Mouse (Mus musculus): ENCODE data around the gene Inppl1. TPM values are rescaled to one million over a fixed set of nuclear protein-coding genes. Genes with fewer than 3 reads are reported as not detected.

Gene Inppl1
- 1 to 10 TPM; 1.5 to 2.6 TPM for polyA plus RNA-seq (2017; shearing (Covaris generic))

DNA sequence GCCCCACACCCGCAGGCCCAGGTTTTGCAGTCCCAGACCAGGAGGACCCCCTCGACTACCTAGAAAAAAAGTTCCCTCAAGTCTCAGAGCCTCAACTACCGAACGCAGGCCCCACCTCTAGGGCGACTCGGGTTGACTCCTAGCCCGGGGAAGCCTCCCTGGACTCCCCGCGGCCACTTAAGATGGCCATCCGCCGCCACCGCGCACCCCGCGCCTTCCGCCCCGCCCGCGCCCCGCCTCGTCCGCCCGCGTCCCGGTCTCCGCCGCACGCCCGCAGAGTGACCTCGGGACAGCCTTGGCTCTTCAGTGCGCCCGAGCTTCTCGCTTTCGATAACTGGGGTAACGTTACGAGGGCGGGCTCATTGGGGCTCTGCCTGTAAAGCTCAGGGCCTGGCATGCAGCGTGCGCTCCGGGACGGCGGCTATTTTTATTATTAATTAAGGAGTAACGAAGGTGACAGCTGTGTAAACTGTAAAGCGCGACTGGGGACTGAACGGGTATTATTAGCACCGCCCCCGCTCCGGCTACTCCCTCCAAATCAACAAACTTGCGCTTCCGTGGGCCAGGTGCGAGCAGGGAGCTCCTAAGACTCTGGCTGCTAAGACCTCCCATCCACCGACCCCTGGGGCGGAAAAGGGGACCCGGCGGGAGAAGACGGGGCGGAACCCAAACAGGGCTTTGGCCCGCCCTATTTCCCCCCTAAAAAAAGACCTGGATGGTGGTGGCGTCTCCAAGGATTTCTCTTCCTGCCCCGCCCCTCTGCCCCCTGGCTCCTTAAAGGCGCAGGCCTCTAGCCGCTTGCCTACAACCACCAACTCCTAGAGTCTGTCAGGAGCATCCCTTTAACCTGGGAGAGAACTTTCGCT is at the start of gene Inppl1:
Inppl1 (minus strand) TSS at position 624 of the 866 bp plus-strand sequence.
- peak; percentile 41 for ATAC-seq

DNA sequence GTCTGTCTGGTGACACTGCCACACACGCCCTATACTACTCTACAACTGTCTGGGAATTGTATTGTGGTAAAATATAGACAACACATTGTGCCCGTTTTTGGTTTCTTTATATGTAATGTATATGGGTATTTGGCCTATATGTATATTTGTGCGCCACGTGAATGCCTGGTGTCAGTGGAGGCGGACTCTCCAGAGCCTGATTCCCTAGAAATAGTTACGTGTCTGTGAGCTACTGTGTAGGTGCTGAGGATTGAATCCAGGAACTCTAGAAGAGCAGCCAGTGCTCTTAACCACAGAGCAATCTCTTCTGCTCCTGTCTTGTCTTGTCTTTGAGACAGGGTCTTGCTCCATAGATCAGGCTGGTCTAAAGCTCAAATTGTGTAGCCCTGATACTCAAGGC is 48.2 kb upstream of the Inppl1 start:
- no peak for ATAC-seq

DNA sequence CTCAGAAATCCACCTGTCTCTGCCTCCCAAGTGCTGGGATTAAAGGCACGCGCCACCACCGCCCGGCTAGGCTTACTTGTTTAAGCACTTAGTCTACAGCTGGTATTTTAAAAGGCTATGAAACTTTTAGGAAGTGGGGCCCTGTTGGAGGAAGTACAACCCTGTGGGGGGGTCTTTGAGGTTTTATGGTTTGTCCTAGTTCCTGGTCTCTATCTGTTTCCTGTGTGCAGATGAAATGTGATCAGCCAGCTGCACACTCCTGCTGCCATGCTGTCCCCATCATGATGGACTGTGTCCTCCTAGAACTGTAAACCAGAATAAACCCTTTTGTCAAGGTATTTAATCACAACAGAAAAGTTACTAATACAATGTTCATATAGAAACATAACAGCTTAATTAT is 46.1 kb upstream of the Inppl1 start:
- no peak for ATAC-seq

DNA sequence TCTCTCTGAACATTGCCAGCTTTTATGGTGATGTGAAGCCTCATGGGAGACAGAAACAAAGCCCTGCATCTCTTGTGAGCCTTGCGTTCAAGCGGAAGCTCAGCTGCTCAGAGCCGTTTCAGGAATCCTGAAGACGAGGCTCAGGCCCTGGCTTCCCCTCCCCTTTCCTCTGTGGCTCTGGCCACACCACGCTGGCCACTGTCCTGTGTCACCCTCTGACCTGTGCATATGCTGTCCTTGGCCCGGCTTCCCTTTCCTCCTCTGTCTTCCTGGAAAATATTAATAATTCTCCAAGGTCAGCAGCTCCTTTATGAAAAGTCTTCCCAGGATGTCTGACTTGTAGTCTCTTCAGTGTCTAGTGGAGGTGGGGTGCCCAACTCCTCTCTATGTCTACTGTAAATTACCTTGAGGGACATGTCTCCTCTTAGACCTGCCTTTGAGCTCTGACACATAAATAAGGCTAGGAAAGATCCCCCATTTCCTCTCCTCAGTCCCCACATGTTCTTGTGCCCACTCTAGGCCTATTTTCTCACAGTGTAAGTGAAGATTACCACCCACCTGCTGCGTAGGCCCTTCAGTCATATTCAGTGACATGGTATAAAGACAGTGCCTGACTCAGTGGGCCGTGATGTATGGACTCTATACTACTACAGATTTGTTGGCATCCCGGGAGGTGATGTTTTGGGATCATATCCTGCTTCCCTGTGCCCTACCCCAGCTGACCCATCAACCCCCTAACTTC is 44.6 kb upstream of the Inppl1 start:
- ATAC-seq = no peak

DNA sequence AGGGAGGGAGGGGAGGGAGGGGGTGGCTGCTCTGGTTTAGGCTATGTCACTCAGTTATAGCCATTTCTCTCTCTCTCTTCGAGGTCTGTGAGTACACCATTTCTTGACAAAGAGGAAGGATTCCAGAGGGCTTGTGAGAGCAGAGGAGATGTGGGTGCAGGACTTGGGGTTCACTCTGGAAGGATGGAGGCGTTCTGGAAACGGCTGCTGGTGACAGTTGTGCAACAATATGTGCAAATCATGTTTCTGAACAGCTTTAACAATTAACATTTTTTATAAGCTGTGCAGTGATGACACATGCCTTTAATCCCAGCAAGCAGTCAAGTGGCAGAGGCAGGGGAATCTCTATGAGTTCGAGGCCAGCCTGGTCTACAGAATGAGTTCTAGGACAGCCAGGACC is 42.8 kb upstream of the Inppl1 start:
- ATAC-seq = no peak

DNA sequence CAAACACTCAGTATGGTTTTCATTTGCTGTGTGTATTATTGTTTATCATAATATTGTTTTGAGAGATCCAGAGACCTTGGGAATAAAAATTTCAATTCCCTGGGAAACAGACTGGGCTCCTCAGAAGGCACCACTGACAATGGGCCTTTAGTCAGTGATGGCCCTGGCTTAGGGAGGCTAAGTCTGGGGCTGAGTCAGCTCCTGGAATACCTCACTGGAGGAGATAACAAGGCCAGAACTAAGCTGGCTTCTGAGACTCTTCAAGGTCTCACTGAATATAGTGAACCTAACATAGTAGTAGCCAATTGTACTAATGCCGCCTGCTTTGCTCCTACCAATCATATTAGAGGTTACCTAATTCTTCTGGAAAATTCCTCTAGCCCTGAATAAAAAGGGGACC is 37.9 kb upstream of the Inppl1 start:
- no peak for ATAC-seq

DNA sequence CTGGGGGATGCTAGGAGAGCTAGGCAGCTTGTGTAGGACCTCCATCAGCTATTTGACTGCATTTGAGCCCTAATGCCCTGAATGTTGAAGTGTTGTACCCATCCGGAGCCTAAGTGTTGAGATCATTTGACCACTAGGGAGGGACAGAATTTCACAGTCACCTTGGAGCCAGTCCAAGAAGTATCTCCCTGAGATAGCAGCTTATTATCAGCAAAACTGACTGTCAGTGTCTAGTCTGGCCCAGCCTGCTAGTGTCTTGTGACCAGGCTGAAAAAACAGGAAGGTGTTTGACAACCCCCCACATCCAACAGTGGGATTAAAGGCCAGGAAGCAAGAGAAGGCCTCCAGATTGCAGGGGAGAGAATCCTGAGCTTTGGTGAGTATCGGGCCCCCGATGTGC is 33.3 kb upstream of the Inppl1 start:
- ATAC-seq = no peak

DNA sequence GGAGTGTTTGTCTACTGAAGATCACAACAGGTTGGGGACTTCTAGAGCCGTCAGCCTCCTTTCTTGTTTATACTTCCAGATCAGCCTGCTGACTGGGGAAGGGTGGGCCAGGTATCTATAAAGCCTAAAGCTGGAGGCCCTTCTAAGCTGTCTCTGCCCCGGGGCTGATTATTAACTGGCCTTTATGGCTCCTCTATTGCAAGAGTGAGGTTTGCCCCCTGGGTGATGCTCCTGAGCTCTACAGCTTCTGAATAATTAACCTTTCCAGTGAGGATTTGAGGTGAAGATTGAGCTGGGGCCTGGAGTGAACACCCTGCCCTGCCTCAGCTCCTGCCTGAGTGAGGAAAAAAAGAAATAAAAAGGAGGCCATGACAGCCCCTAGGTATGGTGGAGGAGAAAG is 32.6 kb upstream of the Inppl1 start, which contains the start of gene Folr1:
Folr1 (minus strand) TSS at position 160 of the 400 bp plus-strand sequence.
- ATAC-seq = no peak

DNA sequence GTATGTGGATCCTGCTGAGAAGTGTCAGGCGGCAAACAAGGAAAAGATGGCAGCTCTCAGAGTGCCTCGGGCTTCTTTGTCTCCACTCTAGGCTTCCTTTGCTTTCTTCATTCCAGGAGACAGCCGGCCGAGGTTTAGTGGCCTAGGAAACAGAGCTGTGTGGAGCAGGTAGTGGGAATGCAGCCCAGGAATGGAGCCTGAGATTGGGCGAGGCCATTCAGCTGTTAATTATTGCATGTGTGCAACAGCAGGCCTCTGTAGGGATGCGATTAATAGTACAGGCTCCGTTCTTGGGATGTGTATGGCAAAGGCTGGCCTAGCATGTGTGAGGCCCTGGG is 31.1 kb upstream of the Inppl1 start:
- no peak for ATAC-seq

DNA sequence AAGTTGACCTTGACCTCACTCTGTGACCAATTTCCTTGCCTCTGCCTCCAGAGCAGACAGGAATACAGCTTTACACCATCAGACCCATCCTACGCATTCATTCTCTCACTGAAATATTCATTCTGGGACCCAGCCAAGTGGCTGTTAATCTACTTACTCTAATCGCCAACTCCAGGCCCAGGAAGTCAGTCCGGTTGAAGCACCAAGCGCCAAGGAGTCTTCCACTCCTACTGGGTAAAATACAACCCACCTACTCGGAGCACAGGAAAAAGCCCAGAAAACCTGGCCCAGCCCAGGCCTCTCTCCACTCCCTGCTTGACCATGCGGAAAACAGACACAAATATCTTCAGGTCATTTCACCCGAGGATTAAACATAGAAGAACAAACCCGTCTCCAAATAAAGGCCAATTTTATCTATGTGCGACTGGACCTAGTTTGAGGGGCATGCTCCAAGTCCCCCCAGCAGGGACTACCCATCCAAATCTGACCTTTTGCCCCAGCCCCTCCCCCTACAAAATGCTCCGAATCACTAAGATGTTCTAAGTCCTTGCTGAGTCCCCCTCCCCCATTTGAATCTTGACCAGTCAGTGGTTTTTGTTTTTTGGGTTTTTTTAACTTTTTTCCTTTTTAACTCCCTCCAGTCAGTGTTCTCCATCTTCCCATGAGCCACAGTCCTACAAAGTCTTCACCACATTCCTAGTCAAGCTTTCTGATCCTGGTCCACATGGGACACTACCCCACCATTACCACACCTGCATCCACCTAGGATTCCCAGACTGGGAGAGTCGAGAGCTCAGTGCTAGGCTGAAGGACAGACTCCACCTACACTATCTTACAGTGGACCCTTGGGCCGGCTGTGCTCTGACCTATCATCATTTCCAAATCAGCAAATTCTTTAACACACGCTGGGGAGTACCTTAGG is 30.5 kb upstream of the Inppl1 start:
- ATAC-seq = no peak

DNA sequence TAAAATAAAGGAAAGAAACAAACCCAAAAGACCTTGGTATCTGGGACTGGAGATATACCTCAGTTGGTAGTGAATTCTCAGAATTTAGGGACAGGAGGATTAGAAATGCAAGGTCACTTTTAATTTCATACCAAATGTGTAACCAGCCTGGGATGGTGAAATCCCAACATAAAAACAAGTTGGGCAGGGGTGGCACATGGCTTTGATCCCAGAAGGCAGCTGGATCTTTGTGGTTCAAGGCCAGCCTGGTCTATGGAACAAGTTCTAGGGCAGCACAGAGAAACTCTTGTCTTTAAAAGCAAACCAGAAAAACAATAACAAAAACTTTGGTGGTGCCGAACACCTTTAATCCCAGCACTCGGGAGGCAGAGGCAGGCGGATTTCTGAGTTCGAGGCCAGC is 29.5 kb upstream of the Inppl1 start:
- ATAC-seq = no peak

DNA sequence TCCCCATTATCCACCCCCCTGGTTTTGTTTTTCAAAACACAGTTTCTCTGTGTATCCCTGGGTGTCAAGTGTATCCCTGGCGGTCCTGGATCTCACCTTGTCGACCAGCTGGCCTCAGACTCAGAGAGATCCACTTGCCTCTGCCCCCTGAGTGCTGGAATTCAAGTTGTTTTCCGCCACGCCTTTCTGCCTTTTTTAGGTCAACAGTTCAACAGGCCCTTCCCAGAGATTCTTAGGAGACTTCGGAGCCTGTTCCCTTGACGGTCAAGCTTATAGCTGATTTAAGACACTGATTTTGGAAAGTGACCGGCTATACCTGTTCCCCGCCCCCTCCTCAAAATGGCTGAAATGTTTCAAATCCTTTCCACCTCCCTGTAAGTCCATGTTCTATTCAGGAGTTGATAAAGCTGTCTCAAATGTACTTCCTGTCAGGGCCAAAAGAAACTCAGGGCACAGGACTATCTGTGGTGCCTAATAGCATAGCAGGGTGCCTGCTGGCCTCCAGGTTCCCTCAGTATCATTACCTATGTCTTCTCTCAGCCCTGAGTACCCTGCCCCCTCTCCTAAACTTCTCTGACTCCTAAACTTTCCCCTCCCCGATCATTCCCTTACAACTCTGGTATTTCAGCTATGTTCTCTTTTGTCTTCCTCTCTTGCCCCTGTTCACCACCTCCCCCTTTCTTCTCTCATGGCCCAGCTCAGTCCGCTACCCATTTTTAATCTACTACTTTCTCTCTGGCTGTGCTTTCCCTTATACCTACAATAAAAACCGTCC is 28.6 kb upstream of the Inppl1 start:
- ATAC-seq = no peak

DNA sequence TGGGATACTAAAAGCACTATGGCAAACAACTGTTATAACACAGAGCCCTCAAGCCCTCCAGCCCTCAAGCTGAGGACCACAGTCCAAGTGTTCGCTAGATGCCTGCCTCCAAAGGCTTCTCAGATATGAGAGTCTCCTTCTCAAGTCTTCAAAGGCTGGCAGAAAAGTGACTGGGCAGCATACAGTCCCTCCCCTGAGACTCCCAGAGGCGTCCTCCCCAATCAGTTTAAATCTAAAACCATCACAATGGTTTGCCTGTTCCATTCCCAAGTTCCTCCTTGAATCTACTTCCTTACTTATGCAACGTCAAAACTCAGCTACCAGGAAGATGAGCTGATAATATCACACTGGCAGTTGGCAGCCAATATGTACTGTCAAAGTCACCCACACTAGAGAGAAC is 25.4 kb upstream of the Inppl1 start, which contains the start of gene Anapc15:
Anapc15 (plus strand) TSS at position 301 of the 400 bp plus-strand sequence.
- ATAC-seq = no peak

DNA sequence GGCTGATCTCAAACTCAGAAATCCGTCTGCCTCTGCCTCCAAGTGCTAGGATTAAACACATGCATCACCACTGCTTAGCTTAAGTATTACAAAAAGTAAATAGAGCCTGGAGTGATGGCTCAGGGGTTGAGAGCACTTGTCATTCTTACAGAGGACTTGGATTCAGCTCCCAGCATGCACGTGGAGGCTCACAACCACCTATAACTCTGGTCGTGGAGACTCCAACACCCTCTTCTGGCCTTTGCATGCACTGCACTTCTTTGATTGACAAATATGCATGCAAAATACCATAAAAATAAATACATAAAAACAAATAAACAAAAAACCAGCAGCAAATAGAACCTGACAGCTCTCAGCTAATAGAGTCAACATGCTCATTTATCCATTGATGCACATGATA is 24.3 kb upstream of the Inppl1 start:
- no peak for ATAC-seq

DNA sequence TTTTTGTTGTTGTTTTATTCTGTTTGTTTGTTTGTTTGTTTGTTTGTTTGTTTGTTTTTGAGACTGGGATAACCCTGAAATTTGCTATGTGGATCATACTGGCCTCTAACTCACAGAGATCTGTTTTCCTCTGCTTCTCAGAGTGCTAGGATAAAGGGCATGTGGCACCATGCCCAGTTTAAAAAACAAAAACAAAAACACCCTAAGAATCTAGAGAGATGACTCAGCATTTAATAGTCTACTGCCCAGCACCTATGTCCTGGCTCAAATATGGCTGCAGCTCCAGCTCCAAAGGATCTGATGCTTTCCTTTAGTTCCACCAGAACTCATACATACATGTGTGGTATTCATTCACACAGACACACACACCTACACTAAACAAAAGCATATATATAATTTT is 22.9 kb upstream of the Inppl1 start:
- ATAC-seq = no peak

DNA sequence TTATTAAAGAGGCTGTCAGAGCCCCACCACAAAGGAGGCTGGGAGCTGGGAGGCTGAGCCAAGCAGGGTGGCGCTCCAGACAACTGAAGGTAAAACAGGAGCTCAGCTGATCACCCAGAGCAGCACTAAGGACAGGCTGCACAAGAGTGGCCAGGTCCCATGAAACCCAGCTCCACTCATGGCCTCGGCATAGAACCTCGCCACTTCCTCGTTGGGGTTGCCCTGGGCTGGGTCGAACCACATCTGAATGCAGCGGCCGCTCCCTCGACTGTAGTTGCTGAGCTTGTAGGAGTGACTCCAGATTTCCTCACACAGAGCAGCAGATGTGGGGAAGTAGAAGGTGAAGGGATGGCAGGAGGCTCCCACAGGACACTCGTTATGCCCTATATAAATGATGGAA is 20.3 kb upstream of the Inppl1 start:
- ATAC-seq = no peak

DNA sequence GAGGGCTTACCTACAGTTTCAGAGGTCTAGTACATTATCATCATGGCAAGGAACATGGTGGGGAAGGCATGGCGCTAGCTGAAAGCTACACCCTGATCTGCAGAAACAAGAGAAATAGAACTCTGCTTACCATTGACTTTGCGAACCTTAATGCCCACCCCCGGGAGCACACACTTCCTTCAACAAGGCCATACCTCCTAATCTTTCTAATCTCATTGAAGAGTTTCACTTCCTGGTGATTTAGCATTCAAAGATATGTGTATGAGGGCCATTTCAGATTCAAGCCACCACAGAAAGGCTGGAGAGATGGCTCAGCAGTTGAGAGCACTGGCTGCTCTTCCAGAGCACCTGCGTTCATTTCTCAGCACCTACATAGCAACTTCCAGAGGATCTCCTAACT is 19.1 kb upstream of the Inppl1 start, which contains the start of gene Folr2:
Folr2 (minus strand) TSS at position 101 of the 400 bp plus-strand sequence.
- ATAC-seq = no peak

DNA sequence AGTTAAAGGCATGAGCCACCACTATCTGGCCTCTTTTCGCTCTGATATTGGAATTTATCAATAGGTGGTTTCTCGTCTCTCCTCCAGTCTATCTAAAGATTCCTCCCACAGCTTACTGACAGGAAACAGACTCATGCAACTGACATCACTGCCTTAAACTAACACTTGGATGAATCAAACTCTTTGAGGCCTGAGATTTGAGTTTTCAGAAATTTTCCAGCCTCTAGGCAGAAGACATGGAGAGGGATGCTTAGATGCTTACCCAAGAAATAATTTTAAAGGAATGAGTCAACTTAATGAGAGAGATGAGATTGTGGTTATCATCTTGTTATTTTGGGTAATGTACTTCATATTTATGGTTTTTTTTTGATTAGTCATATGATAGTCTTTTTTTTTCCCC is 15.8 kb upstream of the Inppl1 start:
- no peak for ATAC-seq

DNA sequence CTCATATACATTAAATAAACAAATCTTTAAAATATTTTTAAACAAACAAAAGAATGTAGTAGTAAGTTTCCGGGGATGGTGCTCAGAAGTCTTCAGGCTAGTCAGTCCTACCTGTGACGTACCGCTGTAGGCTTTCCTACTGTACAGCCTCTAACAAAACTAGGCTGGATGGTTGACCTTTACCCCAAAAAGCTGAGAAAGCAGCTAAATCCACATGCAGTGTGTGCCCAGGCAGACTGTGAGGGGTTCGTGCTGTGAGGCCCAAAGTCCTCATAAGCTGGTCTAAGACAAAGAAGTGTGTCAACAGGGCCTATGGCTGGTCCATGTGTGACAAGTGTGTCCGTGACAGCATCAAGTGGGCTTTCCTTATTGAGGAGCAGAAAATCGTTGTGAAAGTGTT is 14.8 kb upstream of the Inppl1 start:
- no peak for ATAC-seq

DNA sequence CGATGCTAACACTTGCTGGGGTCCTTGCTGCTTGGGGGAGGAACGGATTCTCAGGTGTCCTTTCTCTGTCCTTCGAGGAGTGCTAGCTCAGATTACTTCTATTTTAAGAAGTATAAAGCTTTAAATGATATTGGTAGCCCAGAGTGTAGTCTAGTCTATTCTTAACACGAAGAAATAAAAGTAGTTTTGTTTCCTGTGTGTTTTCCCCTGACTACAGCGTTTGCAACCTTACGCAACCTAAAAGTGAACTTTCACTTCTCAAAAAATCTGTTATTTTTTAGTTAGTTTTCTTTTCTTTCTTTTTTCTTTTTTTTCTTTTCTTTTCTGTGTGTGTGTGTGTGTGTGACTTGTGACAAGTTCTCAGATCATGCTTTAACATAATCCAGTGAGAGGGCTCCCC is 13.7 kb upstream of the Inppl1 start:
- ATAC-seq = no peak

DNA sequence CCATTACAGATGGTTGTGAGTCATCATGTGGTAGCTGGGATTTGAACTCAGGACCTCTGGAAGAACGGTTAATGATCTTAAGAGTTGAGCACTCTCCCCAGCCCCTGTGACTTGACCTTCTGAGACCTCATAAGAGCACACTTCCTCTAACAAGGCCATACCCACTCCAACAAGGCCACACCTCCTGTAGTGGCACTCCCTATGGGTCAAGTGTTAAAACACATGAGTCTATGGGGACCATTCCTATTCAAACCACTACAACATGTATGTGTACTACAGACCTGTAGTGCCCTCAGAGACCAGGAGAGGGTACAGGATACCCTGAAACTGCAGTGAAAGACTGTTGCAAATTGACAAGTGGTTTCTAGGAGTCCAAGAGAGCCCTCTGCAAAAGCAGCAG is 9.9 kb upstream of the Inppl1 start:
- no peak for ATAC-seq

DNA sequence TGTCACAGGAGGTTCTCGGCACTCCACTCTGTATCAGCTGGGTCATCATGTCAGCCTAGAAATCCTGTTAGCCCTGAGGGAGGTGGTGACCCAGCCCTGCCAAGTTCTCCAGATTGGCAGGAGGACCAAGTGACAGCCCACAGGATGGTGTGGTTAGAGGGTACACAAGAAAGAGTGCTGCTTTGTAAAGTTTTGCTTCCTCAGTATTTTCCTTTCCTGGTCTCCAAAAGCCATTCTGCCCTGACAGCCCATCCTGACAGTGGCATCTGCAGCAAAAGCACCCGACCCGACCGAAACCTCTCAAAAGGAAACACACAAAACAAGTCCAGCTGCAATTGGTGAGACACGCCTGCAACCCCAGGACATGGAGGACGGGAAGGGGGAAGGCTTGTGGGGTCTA is 6.2 kb upstream of the Inppl1 start:
- ATAC-seq = no peak
